Mouse (Mus musculus) kidney, embryonic 16.5 days (tissue): ENCODE measurements around the gene Nup88. TPM values are rescaled to one million over a fixed set of nuclear protein-coding genes. Genes with fewer than 3 reads are reported as not detected.
"Not testable (repeated sequence)": the region's sequence is repeated elsewhere in the genome, so short reads cannot be mapped to it uniquely, and the experiment has no call there.

Experiments
- ATAC-seq: fragments of 200-750 bp; cut with Nextera tagmentation; 2 replicates; pipeline ENCODE4 v1.8.0; 2017; ENCODE audit warnings: moderate TSS enrichment; ENCODE audit not compliant: low FRiP score, low TSS enrichment
- H3K27ac ChIP-seq: fragments of 300-500 bp; sonication (generic); 2 replicates; pipeline ENCODE4 v1.5.1; 2014; ENCODE audit warnings: low read length
- H3K27me3 ChIP-seq: fragments of 300-500 bp; sonication (generic); 2 replicates; pipeline ENCODE4 v1.6.1; 2014; ENCODE audit warnings: low read length, control low read depth, mixed read lengths; ENCODE audit not compliant: insufficient read depth
- H3K36me3 ChIP-seq: fragments of 300-500 bp; sonication (generic); 2 replicates; pipeline ENCODE4 v1.6.1; 2014; ENCODE audit warnings: low read length, control low read depth, mixed read lengths; ENCODE audit not compliant: insufficient read depth
- H3K4me1 ChIP-seq: fragments of 300-500 bp; sonication (generic); 2 replicates; pipeline ENCODE4 v1.6.1; 2014; ENCODE audit warnings: low read length, control low read depth, mixed read lengths; ENCODE audit not compliant: insufficient read depth
- H3K4me2 ChIP-seq: fragments of 300-500 bp; sonication (generic); replicated peaks from 2 replicates; pipeline ENCODE4 v1.6.1; 2014; ENCODE audit warnings: low read depth, low read length
- H3K4me3 ChIP-seq: fragments of 300-500 bp; sonication (generic); 2 replicates; pipeline ENCODE4 v1.5.1; 2014; ENCODE audit warnings: mild to moderate bottlenecking, low read length
- H3K9ac ChIP-seq: fragments of 300-500 bp; sonication (generic); replicated peaks from 2 replicates; pipeline ENCODE4 v1.6.1; 2014; ENCODE audit warnings: low read length
- H3K9me3 ChIP-seq: fragments of 300-500 bp; sonication (generic); 2 replicates; pipeline ENCODE4 v1.6.1; 2016; ENCODE audit warnings: low read length, control low read depth
- WGBS: fragments of 180-500 bp; shearing (Covaris S2); extraction: QIAGEN DNeasy Blood & Tissue Kit; methylation state at CpG from one replicate; pipeline ENCODE4 v1.1.7; 2014; 5-methylcytosine and 5-hydroxymethylcytosine counted together
- polyA plus RNA-seq: library from polyadenylated mRNA; unstranded; fragments of >200 nt; fragmentation: Nextera tagmentation; extraction: Ambion mirVana; gene quantifications from 2 replicates; pipeline ENCODE4 v1.2.1, GENCODE M21; 2015

Gene Nup88
- polyA plus RNA-seq, 1 experiment from 2014 or later = 136 TPM

DNA sequence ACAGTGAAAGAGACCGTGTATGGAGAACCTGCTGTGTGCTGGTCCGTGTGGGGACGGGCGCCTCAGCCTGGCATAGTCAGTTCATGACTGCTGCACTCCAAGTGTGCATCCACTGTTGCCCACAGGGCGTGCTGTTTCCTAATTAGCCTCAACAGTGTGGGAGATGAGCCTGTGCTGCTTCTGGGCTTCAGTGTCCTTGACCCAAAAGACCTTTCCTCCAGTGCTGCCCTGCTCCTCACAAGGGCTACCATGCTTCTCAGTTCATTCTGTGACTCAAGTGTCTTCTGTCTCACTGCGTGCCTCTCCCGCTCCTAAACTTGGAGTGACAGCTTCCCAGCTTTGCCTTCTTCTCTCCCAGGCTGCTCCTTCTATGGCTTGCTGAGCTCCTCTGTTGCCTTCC is 34.5 kb downstream of the Nup88 start:
- no peak overlapping the region for H3K27ac ChIP-seq
- no peak overlapping the region for H3K9ac ChIP-seq
- no peaks in the 10 kb centered on the region for H3K9me3 ChIP-seq
- no peaks in the 10 kb centered on the region for H3K4me1 ChIP-seq
- peaks cover 34% of the 10 kb centered on the region for H3K36me3 ChIP-seq
- no peak overlapping the region for H3K4me3 ChIP-seq
- H3K27me3 ChIP-seq = no peaks in the 10 kb centered on the region
- 94% methylated on average over 7 of the region's 7 CpGs for WGBS
- no peak overlapping the region for H3K4me2 ChIP-seq
- ATAC-seq = no peak

DNA sequence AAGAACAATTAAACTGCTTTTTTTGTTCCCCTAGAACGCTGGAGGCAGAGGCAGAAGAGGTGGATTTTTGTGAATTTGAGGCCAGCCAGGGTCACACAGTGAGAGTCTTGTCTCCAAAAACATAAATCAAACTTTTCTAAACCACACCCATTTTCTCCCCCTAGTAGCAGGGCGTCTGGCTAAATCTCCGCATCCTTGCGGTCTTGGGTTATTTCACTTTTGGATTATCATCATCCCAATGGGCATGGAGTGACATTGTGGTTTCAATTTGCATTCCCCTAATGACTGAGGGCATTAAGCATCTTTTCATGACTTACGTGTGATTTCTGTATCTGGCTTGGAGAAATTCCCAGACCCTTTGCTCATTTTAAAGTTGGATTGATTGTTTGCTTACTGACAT is 38.3 kb downstream of the Nup88 start:
- no peak for ATAC-seq
- 78% methylated on average over 5 of the region's 5 CpGs for WGBS
- H3K27ac ChIP-seq = no peak overlapping the region
- no peaks in the 10 kb centered on the region for H3K9me3 ChIP-seq
- H3K4me2 ChIP-seq = no peak overlapping the region
- no peaks in the 10 kb centered on the region for H3K4me1 ChIP-seq
- no peak overlapping the region for H3K9ac ChIP-seq
- H3K36me3 ChIP-seq = peaks cover 27% of the 10 kb centered on the region
- no peaks in the 10 kb centered on the region for H3K27me3 ChIP-seq
- no peak overlapping the region for H3K4me3 ChIP-seq

DNA sequence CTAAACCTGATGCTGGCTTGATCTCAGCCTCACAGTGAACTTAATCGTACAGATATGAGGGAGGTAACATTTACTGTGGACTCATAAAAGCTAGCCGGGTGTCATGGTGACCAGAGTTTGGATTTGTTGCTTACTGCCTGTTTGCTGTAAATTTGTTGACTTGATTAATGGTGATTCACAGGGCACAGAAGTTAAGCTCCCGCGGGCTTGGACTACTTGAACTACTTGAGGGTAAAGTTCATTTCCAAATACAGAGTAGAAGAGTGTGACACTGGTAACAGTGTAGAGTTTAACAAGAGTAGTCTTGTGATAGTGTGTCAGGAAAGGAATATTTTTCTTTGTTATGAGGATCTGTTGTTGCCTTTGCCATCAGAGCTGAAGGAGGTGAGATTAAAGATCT is 50.2 kb downstream of the Nup88 start:
- WGBS = 62% methylated on average over 4 of the region's 4 CpGs
- Histone ChIP-seq H3K27ac (no peak overlapping the region), H3K9ac (no peak overlapping the region), H3K4me2 (no peak overlapping the region), H3K9me3 (no peaks in the 10 kb centered on the region), H3K36me3 (peaks cover 30% of the 10 kb centered on the region), H3K4me3 (no peak overlapping the region), H3K4me1 (no peaks in the 10 kb centered on the region), H3K27me3 (no peaks in the 10 kb centered on the region)
- ATAC-seq = no peak

DNA sequence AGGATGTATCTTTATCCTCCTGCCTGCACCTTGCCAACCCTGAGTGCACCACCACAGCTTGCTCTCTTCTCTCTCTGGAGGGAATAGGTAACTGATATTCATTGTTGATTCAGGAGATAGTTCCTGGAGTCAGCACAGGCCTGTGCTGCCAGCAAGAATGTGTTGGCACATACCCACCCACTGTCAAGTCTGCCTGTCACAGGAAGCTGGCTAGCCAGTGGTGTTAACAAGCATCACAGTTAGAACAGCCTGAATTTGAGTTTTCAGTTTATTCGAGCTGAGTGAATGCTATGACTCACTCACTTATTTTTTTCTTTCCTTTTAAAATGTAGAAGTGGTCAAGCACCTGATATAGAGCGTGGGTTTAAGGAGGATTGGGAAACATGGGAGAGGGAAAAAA is 51.9 kb downstream of the Nup88 start:
- H3K4me1 ChIP-seq = no peaks in the 10 kb centered on the region
- no peak overlapping the region for H3K4me2 ChIP-seq
- ATAC-seq = no peak
- no peak overlapping the region for H3K27ac ChIP-seq
- H3K9me3 ChIP-seq = no peaks in the 10 kb centered on the region
- WGBS = 92% methylated on average over 2 of the region's 2 CpGs
- no peak overlapping the region for H3K4me3 ChIP-seq
- no peaks in the 10 kb centered on the region for H3K27me3 ChIP-seq
- H3K36me3 ChIP-seq = peaks cover 20% of the 10 kb centered on the region
- no peak overlapping the region for H3K9ac ChIP-seq

DNA sequence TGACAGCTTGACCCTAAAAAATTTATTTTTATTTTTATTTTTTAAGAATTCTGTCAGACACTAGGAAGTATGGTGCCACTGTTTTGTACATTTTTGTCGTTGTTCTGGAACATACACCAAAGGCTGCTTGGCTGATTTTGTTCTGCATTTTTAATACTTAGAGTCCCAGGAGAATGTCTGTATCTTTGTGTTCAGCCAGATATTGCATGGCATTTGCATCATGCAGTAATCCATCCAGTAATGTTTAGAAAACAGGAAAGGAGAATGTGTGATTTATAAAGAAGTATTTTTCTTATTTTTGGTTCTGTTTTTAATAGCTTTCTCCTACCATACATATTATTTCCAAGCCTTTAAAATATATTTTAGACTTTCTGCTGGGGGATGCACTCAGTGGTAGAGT is 57.9 kb downstream of the Nup88 start:
- 94% methylated on average over 1 of the region's 1 CpGs for WGBS
- no peaks in the 10 kb centered on the region for H3K4me1 ChIP-seq
- H3K4me2 ChIP-seq = no peak overlapping the region
- H3K27me3 ChIP-seq = no peaks in the 10 kb centered on the region
- ATAC-seq = no peak
- no peak overlapping the region for H3K4me3 ChIP-seq
- no peak overlapping the region for H3K9ac ChIP-seq
- H3K27ac ChIP-seq = no peak overlapping the region
- peaks cover 27% of the 10 kb centered on the region for H3K36me3 ChIP-seq
- no peaks in the 10 kb centered on the region for H3K9me3 ChIP-seq

DNA sequence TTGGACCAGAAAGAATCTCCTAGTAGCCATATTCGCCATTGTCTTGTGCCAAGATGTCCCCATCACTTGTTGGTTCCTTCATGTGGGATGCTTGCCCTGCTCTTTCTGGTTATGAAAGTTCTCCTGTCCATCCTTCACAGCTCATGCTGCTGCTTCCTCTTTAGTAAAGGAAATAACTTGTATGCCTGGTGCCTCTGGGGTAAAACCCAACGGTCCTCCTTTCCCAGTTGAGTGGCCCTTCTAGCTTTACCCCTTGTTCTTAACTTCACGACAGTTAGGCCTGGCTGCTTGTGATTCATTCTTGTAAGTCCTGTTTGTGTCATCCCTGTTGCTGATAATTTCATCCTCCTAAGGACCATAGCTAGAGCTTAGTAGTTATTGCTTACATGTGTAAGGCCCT is 58.5 kb downstream of the Nup88 start:
- H3K27me3 ChIP-seq = no peaks in the 10 kb centered on the region
- no peak overlapping the region for H3K27ac ChIP-seq
- WGBS = 91% methylated on average over 3 of the region's 3 CpGs
- no peak overlapping the region for H3K9ac ChIP-seq
- no peaks in the 10 kb centered on the region for H3K4me1 ChIP-seq
- H3K4me3 ChIP-seq = no peak overlapping the region
- H3K9me3 ChIP-seq = no peaks in the 10 kb centered on the region
- peaks cover 27% of the 10 kb centered on the region for H3K36me3 ChIP-seq
- H3K4me2 ChIP-seq = no peak overlapping the region
- ATAC-seq = no peak

DNA sequence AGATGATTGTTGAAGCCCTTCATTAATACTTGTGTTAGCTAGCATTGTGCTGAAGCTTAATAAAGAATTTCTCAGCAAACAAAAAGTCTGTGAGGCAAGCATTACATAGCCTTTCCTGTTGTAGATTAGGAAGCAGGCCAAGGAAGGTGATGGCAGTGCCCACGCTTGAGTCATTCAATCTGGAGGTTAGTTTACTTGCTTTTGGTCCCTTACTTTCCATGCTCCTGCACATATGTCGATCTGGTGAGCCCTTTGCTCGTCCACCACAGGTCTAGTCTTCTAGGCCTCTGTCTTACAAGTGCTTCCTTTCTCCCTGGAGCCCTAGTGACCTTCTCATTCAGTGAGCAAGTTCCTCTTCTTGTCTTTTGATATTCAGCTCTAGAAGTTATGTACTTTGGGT is 63.1 kb downstream of the Nup88 start:
- 90% methylated on average over 3 of the region's 3 CpGs for WGBS
- no peak for ATAC-seq
- H3K36me3 ChIP-seq = peaks cover 23% of the 10 kb centered on the region

DNA sequence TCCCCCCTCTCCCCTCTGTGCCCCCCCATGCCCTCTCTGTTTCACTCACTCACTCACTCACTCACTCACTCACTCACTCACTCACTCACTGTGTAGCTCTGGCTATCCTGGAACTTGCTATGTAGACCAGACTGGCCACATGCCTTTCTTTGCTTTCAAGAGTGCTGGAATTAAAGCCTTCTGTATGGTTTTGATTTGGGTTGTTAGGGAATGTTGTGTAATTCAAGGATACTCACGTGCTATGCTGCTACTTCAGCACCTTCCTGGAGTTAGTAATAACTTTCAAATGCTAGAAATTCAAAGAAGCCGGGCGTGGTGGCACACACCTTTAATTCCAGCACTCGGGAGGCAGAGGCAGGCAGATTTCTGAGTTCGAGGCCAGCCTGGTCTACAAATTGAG is 71.6 kb downstream of the Nup88 start:
- ATAC-seq, H3K27me3 ChIP-seq, H3K27ac ChIP-seq, H3K9me3 ChIP-seq, H3K4me1 ChIP-seq, H3K4me3 ChIP-seq, H3K4me2 ChIP-seq, H3K9ac ChIP-seq: not testable (repeated sequence)
- 96% methylated on average over 5 of the region's 5 CpGs for WGBS
- H3K36me3 ChIP-seq = peaks cover 27% of the 10 kb centered on the region

More for the DNA sequence above, 63.1 kb downstream of the Nup88 start:
- Histone ChIP-seq H3K4me2 (no peak overlapping the region), H3K27me3 (no peaks in the 10 kb centered on the region), H3K4me1 (no peaks in the 10 kb centered on the region), H3K4me3 (no peak overlapping the region), H3K9ac (no peak overlapping the region), H3K9me3 (no peaks in the 10 kb centered on the region), H3K27ac (no peak overlapping the region)

DNA sequence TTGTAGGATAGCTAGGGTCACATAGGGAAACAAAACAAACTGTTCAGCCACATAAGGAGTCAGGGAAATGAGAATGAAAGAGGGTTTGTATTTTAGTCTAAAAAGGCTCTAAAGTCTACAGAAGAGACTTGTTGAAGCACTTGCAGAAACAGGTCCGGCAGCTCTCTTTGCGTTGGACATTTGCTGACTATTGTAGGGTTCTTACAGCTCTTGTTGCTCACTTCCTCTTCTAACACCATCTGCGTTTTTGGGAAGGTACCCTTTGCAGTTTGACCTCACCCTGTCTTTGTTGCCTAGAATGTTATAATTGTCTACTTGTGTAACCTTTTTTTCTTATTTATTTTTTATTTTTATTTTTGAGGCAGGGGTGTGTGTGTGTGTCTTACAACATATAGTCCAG is 72.1 kb downstream of the Nup88 start:
- ATAC-seq = no peak
- peaks cover 3% of the 10 kb centered on the region; the same call in 1 of the 2 replicates for H3K9me3 ChIP-seq
- H3K27me3 ChIP-seq = no peaks in the 10 kb centered on the region
- 94% methylated on average over 3 of the region's 3 CpGs for WGBS
- peaks cover 30% of the 10 kb centered on the region for H3K36me3 ChIP-seq
- H3K27ac ChIP-seq = no peak overlapping the region
- H3K4me3 ChIP-seq = no peak overlapping the region
- H3K4me1 ChIP-seq = no peaks in the 10 kb centered on the region
- H3K9ac ChIP-seq = no peak overlapping the region
- no peak overlapping the region for H3K4me2 ChIP-seq
